Comparison of ENCODE assay signal across 8 mouse cellular contexts in the genomic region with DNA sequence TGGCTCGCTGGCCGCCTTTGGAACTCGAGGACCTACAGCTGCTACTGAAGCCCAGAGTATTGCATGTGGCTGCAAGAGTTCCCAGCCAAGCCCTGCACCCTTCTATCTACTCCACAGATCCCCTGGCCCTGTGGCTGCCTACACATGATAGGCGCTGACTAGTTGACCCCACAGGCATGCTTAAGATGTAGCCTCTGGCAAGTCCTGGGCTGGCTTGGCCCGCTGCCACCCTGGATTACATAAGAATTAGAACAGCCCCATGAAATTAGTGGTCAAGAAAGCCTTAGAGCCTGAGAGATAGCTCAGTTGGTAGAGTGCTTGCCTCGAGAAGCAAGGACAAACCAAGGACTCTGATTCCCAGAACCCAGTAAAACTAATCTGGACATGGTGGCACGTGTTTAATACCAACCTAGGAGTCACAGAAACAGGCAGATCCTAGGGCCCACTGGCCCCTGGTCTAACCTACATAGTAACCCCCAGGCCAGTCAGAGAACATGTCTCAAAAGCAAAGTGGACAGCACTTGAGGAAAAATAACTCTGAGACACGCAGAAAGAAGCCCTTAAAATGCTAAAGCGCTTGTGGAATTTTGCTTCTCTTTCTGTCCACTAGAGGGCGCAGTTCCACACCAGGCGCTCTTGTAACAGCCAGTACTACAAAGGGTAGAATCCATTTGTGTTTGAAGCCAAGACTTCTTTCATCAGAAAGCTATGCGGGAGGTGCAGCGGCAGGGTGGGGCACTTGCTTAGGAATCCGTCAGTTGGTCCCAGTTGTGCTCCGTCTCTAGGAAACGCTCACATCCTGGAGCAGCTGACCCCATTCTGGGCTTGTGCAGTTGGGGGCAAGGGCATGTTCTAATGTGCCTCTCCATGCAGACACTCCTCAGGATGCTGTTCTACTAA. TPM values are rescaled to one million over a fixed set of nuclear protein-coding genes. Genes with fewer than 3 reads are reported as not detected.
DNase-seq lines count a peak whose midpoint lies in the region; ATAC-seq and TF ChIP-seq lines count a peak whose summit lies in the region.

No protein-coding gene starts in this region.

- peak; percentile 38 for TF ChIP-seq CTCF in ES-Bruce4 (IDR thresholded peaks at IDR 0.05; ENCODE audit: low read depth, low read length)
- peak; percentile 96 for TF ChIP-seq CTCF in heart, postnatal 0 days (IDR thresholded peaks at IDR 0.05; ENCODE audit: low read depth)
- TF ChIP-seq CTCF in stomach, postnatal 0 days (IDR thresholded peaks at IDR 0.05; ENCODE audit: low read depth): peak; percentile 99

- TF ChIP-seq EP300 in ES-Bruce4 (IDR thresholded peaks at IDR 0.05; ENCODE audit: insufficient read depth, low read depth, low read length): peak; percentile 99
- 0 out of 2 replicates have a peak, but pooled peaks have one; percentile 22 for TF ChIP-seq EP300 in heart, postnatal 0 days (IDR thresholded peaks at IDR 0.05; ENCODE audit: low read depth)
- peak; percentile 48 for TF ChIP-seq EP300 in stomach, postnatal 0 days (optimal IDR thresholded peaks at IDR 0.05)

- peaks cover 30% of the 10 kb centered on the region for H3K36me3 ChIP-seq in ES-Bruce4 (ENCODE audit: control insufficient read depth, insufficient read depth, low read length, poor library complexity, severe bottlenecking)
- H3K36me3 ChIP-seq in forebrain, embryonic 13.5 days (ENCODE audit: poor library complexity, severe bottlenecking): peaks cover 41% of the 10 kb centered on the region
- peaks cover 28% of the 10 kb centered on the region for H3K36me3 ChIP-seq in heart, postnatal 0 days (replicated peaks; ENCODE audit: control insufficient read depth, insufficient read depth, low read length)
- peaks cover 12% of the 10 kb centered on the region for H3K36me3 ChIP-seq in liver, embryonic 16.5 days (ENCODE audit: control insufficient read depth, insufficient read depth)
- H3K36me3 ChIP-seq in neural tube, embryonic 12.5 days: peaks cover 39% of the 10 kb centered on the region
- peaks cover 14% of the 10 kb centered on the region; the same call in 1 of the 2 replicates for H3K36me3 ChIP-seq in stomach, postnatal 0 days (ENCODE audit: control insufficient read depth, insufficient read depth, low read length)

- WGBS in forebrain, embryonic 13.5 days: 33% methylated on average over 16 of the region's 16 CpGs
- 17% methylated on average over 16 of the region's 16 CpGs for WGBS in heart, postnatal 0 days
- WGBS in liver, embryonic 16.5 days (ENCODE audit: insufficient replicate concordance): 26% methylated on average over 16 of the region's 16 CpGs
- 34% methylated on average over 16 of the region's 16 CpGs for WGBS in neural tube, embryonic 12.5 days
- 24% methylated on average over 16 of the region's 16 CpGs for WGBS in stomach, postnatal 0 days

- ATAC-seq in forebrain, embryonic 13.5 days: peak; percentile 83
- peak; percentile 83 for ATAC-seq in heart, postnatal 0 days (ENCODE audit: insufficient read depth, low read depth)
- peak; percentile 24; the same call in 1 of the 2 replicates for ATAC-seq in liver, embryonic 16.5 days (ENCODE audit: low read depth)
- peak; percentile 52; the same call in 1 of the 2 replicates for ATAC-seq in neural tube, embryonic 12.5 days (ENCODE audit: low FRiP score, low read depth)
- peak; percentile 88 for ATAC-seq in stomach, postnatal 0 days (ENCODE audit: low FRiP score, low TSS enrichment)

- peak; percentile 74 for DNase-seq in c-Kit-positive CD71-positive TER-119-positive erythroid progenitor cells, embryonic 14.5 days (ENCODE audit: low spot score)
- peak; percentile 97 for DNase-seq in heart, postnatal 0 days (ENCODE audit: low spot score)
- peak; percentile 85 to 91 for DNase-seq in kidney, postnatal 36 days
- DNase-seq in stomach, postnatal 0 days (ENCODE audit: low spot score): peak; percentile 84

- no peaks in the 10 kb centered on the region for H3K27me3 ChIP-seq in ES-Bruce4 (ENCODE audit: control insufficient read depth, insufficient read depth, low read length, poor library complexity, severe bottlenecking)
- H3K27me3 ChIP-seq in forebrain, embryonic 13.5 days: no peaks in the 10 kb centered on the region
- H3K27me3 ChIP-seq in heart, postnatal 0 days (ENCODE audit: control insufficient read depth, insufficient read depth, low read length): no peaks in the 10 kb centered on the region
- H3K27me3 ChIP-seq in liver, embryonic 16.5 days (ENCODE audit: control insufficient read depth, insufficient read depth, low read depth, low read length): no peaks in the 10 kb centered on the region
- H3K27me3 ChIP-seq in neural tube, embryonic 12.5 days (replicated peaks): no peaks in the 10 kb centered on the region
- no peaks in the 10 kb centered on the region for H3K27me3 ChIP-seq in stomach, postnatal 0 days (ENCODE audit: control insufficient read depth, insufficient read depth, low read length)

- peak overlapping the region; percentile 95 for H3K9ac ChIP-seq in ES-Bruce4 (ENCODE audit: low read depth, poor library complexity, severe bottlenecking)
- H3K9ac ChIP-seq in forebrain, embryonic 13.5 days: no peak overlapping the region
- H3K9ac ChIP-seq in heart, postnatal 0 days (replicated peaks; ENCODE audit: low read depth, low read length): no peak overlapping the region
- no peak overlapping the region for H3K9ac ChIP-seq in liver, embryonic 16.5 days (ENCODE audit: low read depth, low read length)
- H3K9ac ChIP-seq in neural tube, embryonic 12.5 days: no peak overlapping the region
- H3K9ac ChIP-seq in stomach, postnatal 0 days (ENCODE audit: low read length): peak overlapping the region; percentile 1; the same call in 1 of the 2 replicates

- H3K4me1 ChIP-seq in ES-Bruce4 (ENCODE audit: control insufficient read depth, insufficient read depth, low read length): peaks cover 6% of the 10 kb centered on the region
- H3K4me1 ChIP-seq in forebrain, embryonic 13.5 days: peaks cover 26% of the 10 kb centered on the region
- peaks cover 38% of the 10 kb centered on the region for H3K4me1 ChIP-seq in heart, postnatal 0 days (ENCODE audit: control insufficient read depth, insufficient read depth)
- peaks cover 44% of the 10 kb centered on the region for H3K4me1 ChIP-seq in liver, embryonic 16.5 days (ENCODE audit: control insufficient read depth, low read depth, low read length)
- H3K4me1 ChIP-seq in neural tube, embryonic 12.5 days: peaks cover 19% of the 10 kb centered on the region
- peaks cover 7% of the 10 kb centered on the region; the same call in 1 of the 2 replicates for H3K4me1 ChIP-seq in stomach, postnatal 0 days (replicated peaks; ENCODE audit: control insufficient read depth, insufficient read depth)

- peak overlapping the region; percentile 37 for H3K4me2 ChIP-seq in forebrain, embryonic 13.5 days
- no peak overlapping the region for H3K4me2 ChIP-seq in heart, postnatal 0 days (ENCODE audit: low read depth, low read length)
- no peak overlapping the region for H3K4me2 ChIP-seq in liver, embryonic 16.5 days (ENCODE audit: low read depth, low read length)
- H3K4me2 ChIP-seq in neural tube, embryonic 12.5 days (replicated peaks): peak overlapping the region; percentile 39
- H3K4me2 ChIP-seq in stomach, postnatal 0 days (replicated peaks; ENCODE audit: low read depth): no peak overlapping the region

- no peak overlapping the region for H3K4me3 ChIP-seq in ES-Bruce4 (ENCODE audit: low read depth, low read length)
- no peak overlapping the region for H3K4me3 ChIP-seq in forebrain, embryonic 13.5 days
- no peak overlapping the region for H3K4me3 ChIP-seq in heart, postnatal 0 days (ENCODE audit: low read depth, low read length)
- H3K4me3 ChIP-seq in liver, embryonic 16.5 days (ENCODE audit: low read depth, low read length): no peak overlapping the region
- H3K4me3 ChIP-seq in neural tube, embryonic 12.5 days: no peak overlapping the region
- H3K4me3 ChIP-seq in stomach, postnatal 0 days (ENCODE audit: low read depth, low read length): no peak overlapping the region

- H3K27ac ChIP-seq in ES-Bruce4 (ENCODE audit: insufficient read depth, low read length): peak overlapping the region; percentile 92
- H3K27ac ChIP-seq in forebrain, embryonic 13.5 days: 0 out of 2 replicates have a peak overlapping the region, but pooled peaks have one; percentile 4
- peak overlapping the region; percentile 78 for H3K27ac ChIP-seq in heart, postnatal 0 days (ENCODE audit: low read depth)
- peak overlapping the region; percentile 47 for H3K27ac ChIP-seq in liver, embryonic 16.5 days (ENCODE audit: low read length)
- no peak overlapping the region for H3K27ac ChIP-seq in neural tube, embryonic 12.5 days
- H3K27ac ChIP-seq in stomach, postnatal 0 days (replicated peaks): peak overlapping the region; percentile 81

- TF ChIP-seq POLR2A in ES-Bruce4 (IDR thresholded peaks at IDR 0.05; ENCODE audit: insufficient read depth, low read length): no peak

- no peaks in the 10 kb centered on the region for H3K9me3 ChIP-seq in ES-Bruce4 (replicated peaks; ENCODE audit: control insufficient read depth, insufficient read depth, low read length, poor library complexity, severe bottlenecking)
- no peaks in the 10 kb centered on the region for H3K9me3 ChIP-seq in forebrain, embryonic 13.5 days (replicated peaks)
- no peaks in the 10 kb centered on the region for H3K9me3 ChIP-seq in heart, postnatal 0 days (replicated peaks; ENCODE audit: control insufficient read depth, low read length)
- no peaks in the 10 kb centered on the region for H3K9me3 ChIP-seq in liver, embryonic 16.5 days (replicated peaks; ENCODE audit: control insufficient read depth, low read length)
- H3K9me3 ChIP-seq in neural tube, embryonic 12.5 days: no peaks in the 10 kb centered on the region
- no peaks in the 10 kb centered on the region for H3K9me3 ChIP-seq in stomach, postnatal 0 days (ENCODE audit: control insufficient read depth, low read length)

RNA-seq across cellular contexts. Expression of a gene that starts 33.6 kb away (rescaled TPM):
- 77.5 and 77.7 TPM in 2 replicates for polyA plus RNA-seq in ES-Bruce4 (2011; ENCODE audit: insufficient read depth, insufficient read length, low read depth, missing spikeins)
- polyA plus RNA-seq in forebrain, embryonic 13.5 days (2015; fragmentation: Nextera tagmentation; extraction: Ambion mirVana): 60.3 and 62.1 TPM in 2 replicates
- 62.1 and 71.6 TPM in 2 replicates for total RNA-seq in heart, postnatal 0 days (2014; rRNA removed; ENCODE audit: low replicate concordance)
- polyA plus RNA-seq in heart, postnatal 0 days (2015; fragmentation: Nextera tagmentation; extraction: Ambion mirVana): 36.4 and 38.0 TPM in 2 replicates
- polyA plus RNA-seq in liver, embryonic 16.5 days (2015; fragmentation: Nextera tagmentation; extraction: Ambion mirVana): 18.4 and 19.3 TPM in 2 replicates
- 68.8 and 71.5 TPM in 2 replicates for polyA plus RNA-seq in neural tube, embryonic 12.5 days (2016; fragmentation: Nextera tagmentation; extraction: Ambion mirVana)
- polyA plus RNA-seq in stomach, postnatal 0 days (2015; fragmentation: Nextera tagmentation; extraction: Ambion mirVana): 28.4 and 30.5 TPM in 2 replicates

Comparison
In these comparisons a context has a peak if more than half of its experiments do, and no peak if none do; other contexts are left out.
1. H3K9ac ChIP-seq: peak in ES-Bruce4 (single experiment) and stomach, postnatal 0 days (single experiment); none in forebrain, embryonic 13.5 days (single experiment), heart, postnatal 0 days (single experiment), liver, embryonic 16.5 days (single experiment) and neural tube, embryonic 12.5 days (single experiment).
2. CTCF ChIP-seq: peak in every context shown above with its lines; median percentile 99 in stomach, postnatal 0 days; 96 in heart, postnatal 0 days; 38 in ES-Bruce4.
3. ATAC-seq: peak in every context shown above with its lines; median percentile 88 in stomach, postnatal 0 days; 83 in forebrain, embryonic 13.5 days; 83 in heart, postnatal 0 days; 52 in neural tube, embryonic 12.5 days; 24 in liver, embryonic 16.5 days.
4. H3K4me2 ChIP-seq: peak in forebrain, embryonic 13.5 days (single experiment) and neural tube, embryonic 12.5 days (single experiment); none in heart, postnatal 0 days (single experiment), liver, embryonic 16.5 days (single experiment) and stomach, postnatal 0 days (single experiment).
5. Peak in every context shown above with its lines, with median percentiles within 50 percentile points of each other: DNase-seq.